Mouse (Mus musculus): ENCODE measurements around the gene Scrn3.

Scrn3 gene

DNA sequence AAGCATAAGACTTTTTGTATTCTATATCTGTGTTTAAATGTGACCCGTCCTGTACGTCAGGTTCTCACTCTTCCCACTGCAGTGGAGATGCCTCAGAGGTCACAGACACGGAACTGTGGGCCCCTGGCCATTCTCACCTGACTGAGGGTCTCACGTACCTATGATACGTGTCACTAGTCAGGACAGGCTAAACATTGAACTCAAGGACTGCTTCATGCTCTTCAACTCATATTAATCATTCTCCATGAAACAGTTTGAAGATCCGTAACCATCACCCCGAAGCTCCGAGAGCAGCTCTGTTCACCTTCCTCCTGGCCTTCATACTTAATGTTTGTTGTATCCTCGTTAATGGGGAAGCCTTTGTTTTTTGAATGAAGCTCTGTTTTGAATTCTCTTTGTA is 5.0 kb downstream of the Scrn3 start:
- DNase-seq (ENCODE audit: low spot score in 2 of 2), result no peak

DNA sequence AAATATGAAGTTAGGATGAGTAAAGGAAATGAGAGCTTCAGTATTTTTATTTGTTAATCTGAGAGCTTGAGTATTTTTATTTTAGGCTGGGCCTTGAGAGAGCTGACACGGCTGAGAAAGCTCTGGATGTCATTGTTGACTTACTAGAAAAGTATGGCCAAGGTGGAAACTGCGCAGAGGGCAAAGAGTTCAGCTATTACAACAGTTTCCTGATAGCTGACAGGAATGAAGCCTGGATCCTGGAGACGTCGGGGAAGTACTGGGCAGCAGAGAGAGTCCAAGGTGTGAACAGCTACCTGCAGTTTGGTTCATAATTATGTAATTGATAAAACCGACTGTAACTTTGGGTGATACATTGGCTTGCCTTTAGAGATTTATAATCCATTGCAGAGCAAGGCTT is 6.8 kb downstream of the Scrn3 start:
- no peak for DNase-seq (ENCODE audit: low spot score in 2 of 2)

DNA sequence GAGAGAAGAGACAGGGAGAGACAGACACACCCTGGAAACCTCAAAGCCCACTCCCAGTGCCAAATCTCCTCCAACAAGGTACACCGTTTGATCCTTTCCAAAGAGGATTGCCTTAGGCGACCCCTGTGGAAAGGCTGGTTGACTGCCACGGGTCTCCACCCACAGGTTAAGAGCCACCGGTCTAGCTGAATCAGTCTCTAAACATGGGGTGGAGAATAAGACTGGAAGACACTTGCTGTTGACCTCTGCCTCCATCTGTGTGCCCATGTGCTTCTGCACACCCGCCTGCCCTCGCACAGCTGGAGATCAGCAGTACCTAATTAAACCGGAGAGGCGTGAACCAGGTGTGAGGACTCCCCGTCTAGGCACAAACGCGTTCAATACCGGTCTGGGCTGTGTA is 10.6 kb downstream of the Scrn3 start:
- DNase-seq (ENCODE audit: low spot score in 2 of 2), result no peak

DNA sequence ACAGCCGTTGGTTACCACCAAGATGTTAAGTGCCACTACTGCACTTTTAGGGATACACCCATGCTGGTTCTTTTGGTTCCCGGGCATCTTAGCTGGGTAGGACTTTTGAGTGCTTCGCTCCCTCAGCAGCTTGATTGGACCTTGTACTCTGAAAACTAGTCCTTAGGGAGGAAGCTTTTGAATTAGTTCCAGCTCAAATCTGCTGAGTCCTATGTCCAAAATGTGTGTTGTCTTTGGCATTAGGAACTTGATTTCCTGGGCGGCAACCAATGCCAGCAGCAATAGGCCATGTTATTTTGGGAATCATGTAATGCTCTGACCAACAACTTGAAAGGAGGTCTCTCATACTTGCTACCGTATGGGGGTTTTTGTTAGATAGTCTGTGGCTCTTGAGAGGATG is 13.5 kb downstream of the Scrn3 start:
- no peak for DNase-seq (ENCODE audit: low spot score in 2 of 2)

DNA sequence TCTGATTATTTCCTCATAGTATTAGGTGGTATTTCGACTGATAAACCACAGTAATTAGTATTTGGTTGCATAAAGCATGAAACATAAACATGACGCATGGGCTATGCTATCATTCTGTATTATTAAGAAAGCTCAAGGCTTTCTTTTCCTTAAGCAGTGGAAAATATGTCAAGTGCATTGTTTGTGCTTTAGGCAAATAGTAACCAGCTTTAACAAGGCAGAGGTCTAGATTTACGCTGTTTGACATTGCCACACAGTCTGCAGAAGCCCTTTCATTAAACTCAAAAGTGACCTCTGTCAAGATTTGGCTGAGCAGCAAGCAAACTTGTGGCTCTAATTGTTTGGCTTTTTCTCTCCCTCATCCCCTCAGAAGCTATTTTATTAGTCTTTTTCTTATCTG is 23.5 kb downstream of the Scrn3 start:
- DNase-seq (ENCODE audit: low spot score in 2 of 2), result no peak

DNA sequence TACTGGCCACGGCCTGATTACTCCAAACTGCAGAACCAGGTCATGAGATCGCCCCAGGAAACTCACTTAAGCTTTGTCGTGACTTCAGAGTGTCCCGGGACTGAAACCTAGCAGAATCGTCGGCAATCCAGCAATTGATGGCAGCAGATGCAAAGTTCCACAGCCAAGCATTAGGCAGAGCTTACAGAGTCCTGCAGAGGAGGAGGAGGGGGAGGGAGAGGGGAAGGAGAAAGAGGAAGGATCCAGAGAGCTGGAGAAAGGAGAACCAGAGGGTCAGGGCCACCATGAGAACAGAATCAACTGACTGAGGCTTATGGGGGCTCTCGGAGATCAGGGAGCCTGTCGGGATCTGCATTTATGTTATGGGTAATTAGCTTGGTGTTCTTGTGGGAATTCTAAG is 26.0 kb downstream of the Scrn3 start:
- DNase-seq (ENCODE audit: low spot score in 2 of 2), result no peak

DNA sequence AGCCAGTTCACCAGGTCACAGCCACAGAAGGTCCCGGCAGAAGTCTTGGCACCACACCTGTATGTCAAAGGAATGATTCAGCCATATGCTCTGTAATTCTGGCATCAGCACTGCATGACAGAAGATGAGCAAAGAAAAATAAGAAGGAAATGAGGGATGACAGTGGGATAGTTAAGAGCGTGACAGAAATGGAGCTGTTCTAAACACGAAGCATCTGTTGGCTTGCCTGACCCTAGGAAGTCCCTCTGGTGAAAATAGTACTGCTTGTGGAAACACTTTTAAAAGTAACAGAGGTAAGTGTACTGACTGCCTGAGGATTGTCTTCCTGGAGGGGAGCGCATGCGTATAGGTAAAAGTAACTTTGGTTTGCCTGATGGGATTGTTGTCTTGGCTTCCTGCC is 31.3 kb downstream of the Scrn3 start:
- DNase-seq (ENCODE audit: low spot score in 2 of 2), result no peak

DNA sequence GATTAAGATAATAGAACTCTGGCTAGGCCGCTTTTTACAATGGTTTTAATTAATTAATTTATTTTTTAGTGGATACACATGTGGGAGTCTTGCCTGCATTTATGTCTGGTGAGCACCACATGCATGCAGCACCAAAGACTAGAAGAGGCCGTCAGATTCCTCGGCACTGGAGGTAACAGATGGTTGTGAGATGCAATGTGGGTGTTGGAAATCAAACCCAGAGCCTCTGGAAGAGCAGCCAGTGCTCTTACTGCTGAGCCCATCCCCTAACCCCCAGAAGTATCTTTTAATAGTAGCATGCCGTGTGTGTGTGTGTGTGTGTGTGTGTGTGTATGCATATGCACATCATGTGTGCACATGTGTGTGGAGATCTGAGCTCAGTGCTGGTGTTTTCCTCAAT is 32.8 kb downstream of the Scrn3 start:
- peak in 1 of 2 experiments; percentile 26 for DNase-seq (ENCODE audit: low spot score in 2 of 2)

DNA sequence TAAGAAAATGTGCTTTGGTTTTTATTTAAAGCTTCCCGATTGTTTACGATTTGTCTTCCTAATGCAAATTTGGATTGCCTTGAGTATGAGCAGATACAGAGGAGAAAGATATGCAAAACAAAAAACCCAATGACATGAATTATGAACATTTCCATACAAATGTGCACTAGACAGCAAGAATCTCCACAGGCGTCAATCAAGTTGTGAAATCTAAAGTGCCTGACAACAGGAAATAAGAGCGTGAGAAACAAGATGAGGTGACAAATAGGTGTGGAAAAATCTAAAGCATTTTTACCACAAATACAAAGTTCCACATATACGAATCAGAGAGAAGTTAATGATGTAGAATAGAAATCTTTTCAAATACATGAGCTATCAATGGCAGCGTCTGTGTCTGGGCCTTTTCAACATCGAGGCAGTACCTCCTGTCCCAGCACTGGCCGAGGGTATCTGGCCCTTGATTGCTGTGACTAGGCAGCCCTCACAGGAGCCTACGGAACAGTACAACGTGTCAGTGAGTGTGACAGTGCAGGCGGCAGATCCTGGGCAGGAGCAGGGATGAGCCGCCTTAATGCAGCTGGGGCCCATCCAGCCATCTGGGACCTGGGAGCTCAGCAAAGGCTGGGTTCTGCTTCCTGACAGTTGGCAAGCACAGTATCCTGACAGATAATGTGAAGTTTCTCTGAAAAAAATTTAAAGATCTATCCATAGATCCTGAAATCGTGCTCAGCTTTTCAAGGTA is 34.1 kb downstream of the Scrn3 start:
- peak; percentile 37 to 67 for DNase-seq (ENCODE audit: low spot score in 2 of 2)

DNA sequence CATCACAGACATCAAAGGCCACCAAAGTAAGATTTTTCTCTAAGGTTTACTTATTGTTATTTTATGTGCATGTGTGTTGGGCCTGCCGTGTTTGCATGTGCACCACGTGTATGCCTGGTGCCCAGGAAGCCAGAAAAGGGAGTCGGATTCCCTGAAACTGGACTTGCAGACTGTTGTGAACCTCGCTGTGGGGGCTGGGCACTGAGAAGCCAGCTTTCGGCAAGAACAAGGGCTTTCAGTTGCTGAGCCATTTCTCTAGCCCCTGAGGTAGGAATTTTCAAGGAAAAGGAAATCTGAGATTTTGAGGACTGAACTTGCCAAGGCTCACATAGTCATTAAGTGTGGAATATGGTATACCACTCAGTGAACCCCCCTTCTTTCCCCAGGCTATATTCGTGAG is 34.7 kb downstream of the Scrn3 start:
- no peak for DNase-seq (ENCODE audit: low spot score in 2 of 2)

DNA sequence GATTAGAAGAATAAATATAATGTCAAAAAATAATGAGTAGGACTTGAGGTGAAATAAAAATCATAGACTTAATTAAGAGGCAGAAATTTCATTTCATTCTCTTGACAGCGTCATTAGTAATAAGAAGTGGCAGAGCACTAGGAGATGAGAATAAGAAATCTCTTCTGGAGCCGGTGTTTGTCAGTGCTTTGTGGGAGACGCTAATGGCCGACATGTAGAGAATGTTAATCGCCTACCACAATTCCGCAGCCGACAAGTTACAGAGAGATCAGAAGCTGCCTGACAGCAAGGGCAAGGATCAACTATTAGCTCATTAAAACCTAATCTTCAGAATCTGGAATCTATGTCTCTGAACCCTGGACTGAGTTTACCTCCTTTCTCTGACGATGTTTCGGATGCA is 35.4 kb downstream of the Scrn3 start:
- no peak for DNase-seq (ENCODE audit: low spot score in 2 of 2)

DNA sequence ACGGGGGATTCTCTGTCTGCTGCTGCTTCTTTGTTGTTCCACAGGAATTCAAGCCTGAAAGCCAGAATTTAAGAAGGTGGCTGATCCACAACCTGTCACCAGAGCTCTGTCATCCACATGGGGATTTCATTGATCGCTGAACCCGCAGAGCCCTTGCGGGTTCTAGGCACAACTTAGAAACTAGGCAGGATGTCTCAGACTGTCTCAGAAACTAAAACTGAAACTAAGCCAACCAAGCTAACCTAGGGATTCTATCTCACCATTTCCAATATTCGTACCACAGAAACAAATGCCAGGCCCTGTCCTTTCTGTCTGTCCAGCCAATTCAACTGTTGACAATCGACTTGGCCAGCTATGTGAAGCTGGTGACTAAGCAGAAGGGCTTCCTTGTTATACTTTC is 35.8 kb downstream of the Scrn3 start:
- DNase-seq (ENCODE audit: low spot score in 2 of 2), result no peak

DNA sequence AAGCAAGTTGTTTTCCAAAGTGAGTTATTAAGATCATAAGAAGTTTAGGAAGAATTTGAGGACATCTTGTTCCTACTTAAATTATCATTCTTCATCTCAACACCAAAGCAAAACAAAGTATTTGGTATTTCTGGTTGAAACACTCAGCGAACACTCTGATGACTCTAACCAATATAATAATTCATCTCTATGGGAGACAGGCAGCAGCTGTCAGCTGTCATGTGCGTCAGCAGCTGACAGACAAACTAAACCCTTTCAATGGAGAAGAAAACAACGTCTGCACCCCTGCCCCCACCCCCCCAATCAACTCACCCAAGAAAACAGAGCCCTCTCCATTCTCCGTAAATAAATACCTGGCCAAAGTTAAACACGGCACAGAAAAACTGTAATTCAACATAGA is 39.1 kb downstream of the Scrn3 start:
- DNase-seq (ENCODE audit: low spot score in 2 of 2), result no peak

DNA sequence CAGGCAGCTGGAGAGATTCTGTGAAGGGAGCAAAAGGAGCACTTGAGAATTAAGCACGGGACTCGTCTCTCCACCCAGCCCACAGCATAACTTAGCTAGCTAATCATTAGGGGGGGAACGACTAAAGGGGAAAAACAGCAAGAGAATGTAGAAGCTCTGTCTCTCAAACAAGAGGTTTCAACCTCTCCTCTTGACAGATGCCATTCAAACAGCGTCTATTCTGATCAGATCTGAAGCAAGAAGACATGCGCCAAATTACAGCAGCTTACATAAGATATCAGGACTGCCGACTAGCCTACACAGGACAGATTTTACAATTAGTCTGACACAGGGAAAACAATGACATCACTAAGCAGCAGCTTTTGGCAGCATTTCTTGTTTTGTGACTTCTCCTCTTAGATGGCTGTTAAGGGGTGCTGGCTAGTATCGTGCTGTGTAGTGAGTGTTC is 39.5 kb downstream of the Scrn3 start:
- peak; percentile 29 to 30 for DNase-seq (ENCODE audit: low spot score in 2 of 2)

DNA sequence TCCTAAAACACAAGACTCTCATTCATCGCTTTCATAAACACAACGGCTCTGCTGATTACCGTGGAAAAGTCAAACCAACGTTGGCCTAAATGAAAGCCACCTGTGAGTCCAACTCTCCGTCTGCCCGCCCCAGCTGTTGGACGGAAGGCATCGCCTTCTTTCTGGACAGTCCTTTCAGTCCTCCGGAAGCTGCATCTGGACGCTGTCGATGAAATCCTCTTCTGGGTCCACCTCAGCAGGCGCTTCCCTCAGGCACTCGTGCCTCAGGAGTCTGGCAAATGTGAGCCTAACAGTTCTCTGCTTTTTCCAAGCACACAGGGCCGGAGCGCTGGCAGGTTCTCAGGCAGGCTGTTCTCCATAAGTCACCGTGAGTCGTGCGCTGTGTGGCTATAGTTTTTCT is 44.6 kb downstream of the Scrn3 start:
- DNase-seq (ENCODE audit: low spot score in 2 of 2), result no peak

DNA sequence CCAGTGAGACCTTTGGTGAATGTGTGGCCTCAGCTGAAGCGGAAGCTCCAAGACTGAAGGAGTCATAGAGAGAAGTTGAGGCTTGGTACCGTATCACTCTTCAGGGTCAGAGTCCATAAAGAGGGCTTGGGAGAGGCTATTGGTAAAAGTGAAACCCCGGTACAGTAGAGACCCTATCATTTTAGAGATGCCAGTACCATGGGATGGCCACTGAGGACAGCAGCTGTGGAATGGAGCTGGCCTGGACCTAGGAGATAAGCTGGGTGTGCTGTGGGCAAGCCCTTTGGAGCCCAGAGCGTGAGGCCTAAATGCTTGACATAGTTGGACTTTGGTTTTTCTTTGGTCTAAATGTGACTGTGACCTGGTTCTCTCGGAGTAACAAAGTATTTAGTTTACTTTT is 47.5 kb downstream of the Scrn3 start:
- DNase-seq (ENCODE audit: low spot score in 2 of 2), result no peak

DNA sequence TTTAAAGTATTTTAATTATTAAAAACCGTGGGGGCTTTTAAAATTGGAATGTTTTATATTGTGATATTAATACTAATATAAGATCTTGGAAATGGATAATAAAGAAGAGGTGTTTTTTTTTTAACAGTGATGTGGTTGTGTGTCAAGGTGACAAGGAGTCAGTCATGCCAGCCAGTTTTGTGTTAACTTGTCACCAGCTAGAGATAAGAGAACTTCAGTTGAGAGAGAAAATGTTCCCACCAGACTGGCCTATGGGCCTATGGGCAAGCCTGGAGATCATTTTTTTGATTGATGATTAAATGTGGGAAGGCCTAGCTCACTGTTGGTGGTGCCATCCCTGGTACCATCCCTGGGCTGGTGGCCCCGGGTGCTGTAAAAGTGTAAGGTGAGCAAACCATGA is 48.1 kb downstream of the Scrn3 start:
- DNase-seq (ENCODE audit: low spot score in 2 of 2), result no peak

DNA sequence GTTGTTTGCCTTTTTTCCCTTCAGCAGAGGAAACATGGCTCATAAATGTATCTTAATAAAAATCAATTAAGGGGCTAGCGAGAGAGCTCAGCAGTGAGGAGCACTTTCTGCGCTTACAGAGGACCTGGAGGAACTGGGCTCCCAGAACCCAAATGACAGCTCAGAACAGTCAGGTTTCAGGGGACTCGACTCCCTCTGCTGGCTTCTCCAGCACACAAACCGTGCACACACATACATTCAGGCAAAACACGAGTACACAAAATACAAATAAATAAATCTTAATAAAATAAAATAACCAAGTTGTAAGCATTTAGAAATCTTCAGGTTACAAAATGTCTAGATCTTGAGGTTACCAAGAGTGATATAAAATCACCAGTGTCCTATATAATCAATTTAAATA is 51.0 kb downstream of the Scrn3 start:
- DNase-seq (ENCODE audit: low spot score in 2 of 2), result no peak

DNA sequence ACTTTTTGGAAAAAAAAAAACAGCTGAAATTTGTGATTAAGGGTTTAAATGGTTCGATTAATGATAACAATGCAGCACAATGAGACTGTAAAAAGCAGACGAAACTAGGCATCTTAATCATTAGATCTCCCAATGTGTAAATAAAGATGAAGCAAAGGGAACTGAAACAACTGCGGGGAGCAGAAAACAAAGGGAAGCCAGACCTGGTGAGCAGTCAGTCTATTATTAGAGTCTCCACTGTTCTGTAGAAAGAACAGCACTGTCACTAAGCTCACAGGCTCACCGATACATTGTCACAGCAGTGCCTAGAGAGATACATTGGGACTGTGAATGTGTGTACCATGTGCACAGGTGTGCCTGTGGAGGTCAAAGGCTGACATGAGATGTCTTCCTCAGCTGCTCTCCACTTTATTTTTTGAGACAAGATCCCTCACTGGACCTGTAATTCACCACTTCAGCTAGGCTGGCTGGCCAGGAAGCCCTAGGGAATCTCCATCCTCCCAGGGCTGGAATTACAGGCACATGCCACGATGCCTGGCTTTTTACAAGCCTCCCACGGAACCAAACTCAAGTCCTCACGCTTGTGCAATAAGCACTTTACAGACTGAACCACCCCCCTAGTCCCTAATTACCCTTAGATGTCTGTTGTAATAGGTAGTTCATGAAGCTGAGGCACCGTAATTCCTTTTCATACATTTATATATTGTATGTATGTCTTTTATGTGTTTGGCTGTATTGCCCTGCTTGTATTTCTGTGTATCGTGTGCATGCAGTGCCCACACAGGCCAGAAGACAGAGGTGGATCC is 59.3 kb downstream of the Scrn3 start:
- DNase-seq (ENCODE audit: low spot score in 2 of 2), result no peak

DNA sequence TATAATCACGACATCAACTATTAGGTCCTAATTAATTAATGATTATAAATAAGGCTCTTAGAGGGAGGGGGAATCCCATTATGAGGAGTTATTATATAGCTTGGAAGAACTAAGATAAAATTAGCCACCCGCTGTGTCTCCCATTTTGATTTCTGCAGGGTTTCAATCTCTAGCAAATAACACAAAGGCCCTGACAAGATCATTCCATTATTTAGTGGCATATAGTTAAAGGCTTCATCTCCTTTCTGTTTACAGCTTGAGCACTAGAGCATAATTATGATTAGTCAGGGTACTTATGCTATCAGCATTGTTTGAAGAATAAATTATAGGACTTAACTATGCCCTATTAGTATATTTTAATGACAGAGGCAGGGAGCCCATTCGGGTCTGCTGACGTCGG is 65.9 kb downstream of the Scrn3 start:
- DNase-seq (ENCODE audit: low spot score in 2 of 2), result no peak

DNA sequence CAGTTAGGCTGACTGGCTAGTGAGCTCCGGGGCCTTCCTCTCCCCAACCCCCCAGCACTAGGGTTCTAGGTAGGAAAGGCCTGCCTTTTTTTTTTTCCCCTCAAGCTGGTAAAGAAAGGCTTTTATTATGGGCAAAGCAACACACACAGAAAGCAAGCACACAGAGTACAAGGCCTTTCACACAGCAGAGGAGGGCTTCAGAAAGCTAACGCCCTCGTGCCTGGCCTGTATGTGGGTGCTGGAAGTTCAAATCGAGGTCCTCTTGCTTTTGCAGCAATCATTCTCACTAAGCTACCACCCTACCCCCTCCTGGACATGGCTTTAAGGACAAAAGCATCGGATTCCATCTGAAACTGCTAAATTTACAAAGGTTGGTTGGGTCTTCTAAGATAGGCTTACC is 67.3 kb downstream of the Scrn3 start:
- DNase-seq (ENCODE audit: low spot score in 2 of 2), result no peak

DNA sequence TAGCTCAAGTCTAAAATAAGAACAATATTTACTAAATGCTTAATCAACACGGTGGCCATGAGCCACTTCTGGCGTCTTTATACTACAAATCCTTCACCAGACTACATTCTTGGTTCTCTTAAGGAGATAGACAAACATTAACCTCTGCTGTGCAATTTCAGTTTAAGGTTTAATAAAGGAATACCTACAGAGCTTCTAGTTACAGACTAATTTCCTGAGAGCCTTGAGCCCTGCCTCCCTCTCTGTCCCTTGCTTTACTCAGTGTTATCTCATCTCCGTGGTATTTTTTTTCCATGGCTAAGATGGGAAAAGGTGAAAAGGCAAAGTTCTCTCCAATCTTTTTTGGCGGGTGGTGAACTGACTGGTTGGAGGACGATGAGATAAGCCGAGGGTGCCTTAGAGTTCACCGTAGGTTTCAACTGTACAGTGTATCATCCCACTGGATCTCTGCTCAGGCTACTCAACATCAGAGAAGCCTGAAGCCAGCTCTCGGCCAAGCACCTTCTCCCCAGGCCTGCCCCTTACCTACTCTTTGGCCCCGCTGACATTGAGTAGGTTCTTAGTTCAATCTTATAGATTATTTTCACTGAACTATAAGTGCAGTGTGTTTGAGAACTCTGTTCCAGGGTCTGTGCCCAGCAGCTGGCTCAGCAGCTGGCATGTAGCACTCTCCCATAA is 68.0 kb downstream of the Scrn3 start:
- DNase-seq (ENCODE audit: low spot score in 2 of 2), result no peak

DNA sequence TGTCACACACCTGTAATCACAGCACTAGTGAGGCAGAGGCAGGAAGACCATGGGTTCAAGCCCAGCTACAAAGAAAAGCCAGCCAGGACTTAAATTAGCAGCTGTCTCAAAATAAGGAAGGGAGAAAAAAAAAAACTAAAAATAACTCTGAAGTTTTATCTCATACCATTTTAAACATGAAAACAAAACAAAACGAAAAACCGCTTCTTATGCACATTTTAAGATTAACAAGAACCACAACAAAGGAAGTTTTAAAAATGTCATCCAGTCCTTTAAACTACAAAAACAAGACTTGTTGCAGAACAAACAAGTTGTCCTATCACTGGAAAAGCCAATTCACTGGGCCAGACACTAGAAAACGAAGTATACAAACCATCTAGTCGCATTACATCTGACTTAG is 72.8 kb downstream of the Scrn3 start:
- DNase-seq (ENCODE audit: low spot score in 2 of 2), result no peak

Measured in left cerebral cortex, adult 9 months (tissue).